Mouse (Mus musculus) embryonic fibroblast, embryonic 13.5 days (primary cell): Measurements from ENCODE around the gene Akap9. TPM values are rescaled to one million over a fixed set of nuclear protein-coding genes. Genes with fewer than 3 reads are reported as not detected.

Experiments used
- H3K27ac ChIP-seq: 2 replicates; pipeline ENCODE4 v1.5.1; 2012; ENCODE audit warnings: low read length, control low read depth, inconsistent platforms; ENCODE audit not compliant: insufficient read depth
- H3K4me1 ChIP-seq: 2 replicates; pipeline ENCODE4 v1.6.1; 2011; ENCODE audit warnings: low read length; ENCODE audit not compliant: control insufficient read depth, insufficient read depth
- H3K4me3 ChIP-seq: 2 replicates; pipeline ENCODE4 v1.5.1; 2011; ENCODE audit warnings: mild to moderate bottlenecking, control low read depth, low read length; ENCODE audit not compliant: insufficient read depth
- CTCF ChIP-seq: IDR thresholded peaks from 2 replicates; pipeline ENCODE4 v1.5.1; 2011; ENCODE audit warnings: mild to moderate bottlenecking, control low read depth, low read length, moderate library complexity, borderline replicate concordance; ENCODE audit not compliant: insufficient read depth
- POLR2A ChIP-seq: IDR thresholded peaks from 2 replicates; pipeline ENCODE4 v1.6.1; 2011; ENCODE audit warnings: low read depth, mild to moderate bottlenecking, control low read depth, low read length, moderate library complexity
- polyA plus RNA-seq: library from polyadenylated mRNA; stranded (reverse); fragments of >200 nt; gene quantifications from 2 replicates; pipeline ENCODE4 v1.2.4, GENCODE M21; 2011; ENCODE audit warnings: low read depth; ENCODE audit not compliant: missing spikeins, insufficient read length

The Akap9 gene
- polyA plus RNA-seq, 1 experiment, result 31.1 TPM

DNA sequence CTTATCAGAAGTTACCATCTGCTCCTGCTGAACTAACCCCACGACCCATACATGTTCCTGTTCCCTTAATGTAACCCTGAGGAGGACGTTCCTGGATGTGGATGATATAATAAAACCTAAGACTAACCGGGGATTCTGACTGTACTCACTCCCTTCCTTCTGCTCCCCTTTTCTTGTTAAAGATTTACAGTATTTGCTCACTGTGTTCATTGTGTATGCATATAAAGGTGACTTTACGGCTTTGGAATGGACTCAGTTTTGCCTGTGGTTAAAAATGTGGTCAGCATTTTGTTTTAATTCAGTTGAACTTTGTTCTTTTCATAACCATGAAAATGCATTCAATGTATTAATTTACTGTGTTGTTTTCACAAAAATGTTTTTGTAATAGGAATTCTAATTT, 104.0 kb downstream of the Akap9 start:
- TF ChIP-seq POLR2A (no peak), CTCF (no peak)
- Histone ChIP-seq H3K27ac (no peak overlapping the region), H3K4me1 (peaks cover 8% of the 10 kb centered on the region; the same call in 1 of the 2 replicates), H3K4me3 (no peak overlapping the region)

DNA sequence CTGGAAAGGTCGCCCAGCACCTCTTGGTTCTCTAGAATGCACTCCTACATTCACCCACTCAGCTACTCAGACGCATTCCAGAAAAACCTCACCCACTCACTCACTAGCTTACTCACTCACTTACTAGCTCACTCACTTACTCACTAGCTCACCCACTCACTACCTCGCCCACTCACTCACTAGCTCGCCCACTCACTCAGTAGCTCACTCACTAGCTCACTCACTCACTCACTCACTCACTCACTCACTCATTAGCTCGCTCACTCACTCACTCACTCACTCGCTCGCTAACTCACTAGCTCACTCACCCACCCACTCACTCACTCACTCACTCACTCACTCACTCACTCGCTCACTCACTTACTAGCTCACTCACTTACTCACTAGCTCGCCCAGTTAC, 108.8 kb downstream of the Akap9 start:
- Histone ChIP-seq H3K4me1 (no peaks in the 10 kb centered on the region), H3K4me3 (no peak overlapping the region), H3K27ac (no peak overlapping the region)
- TF ChIP-seq CTCF (no peak), POLR2A (no peak)

DNA sequence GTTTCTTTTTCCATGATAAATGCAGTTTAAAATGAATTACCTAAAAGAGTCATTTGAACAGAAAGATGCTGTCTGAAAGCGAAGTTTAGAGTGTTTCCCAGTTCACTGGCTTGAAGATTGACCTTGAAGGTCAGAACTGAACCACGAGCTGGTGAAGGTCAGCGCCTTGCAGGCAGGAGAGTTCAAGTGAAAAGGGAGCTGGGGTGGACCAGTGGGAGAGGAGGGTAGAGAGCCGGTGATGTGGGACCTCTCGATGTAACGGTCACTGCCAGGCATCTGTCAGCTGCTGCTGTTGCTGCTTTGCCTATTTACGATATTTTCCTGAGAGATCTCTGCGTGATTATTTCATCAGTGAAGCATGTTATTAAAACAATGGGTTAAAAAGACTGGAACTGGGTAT, 111.5 kb downstream of the Akap9 start:
- Histone ChIP-seq H3K27ac (no peak overlapping the region), H3K4me1 (no peaks in the 10 kb centered on the region), H3K4me3 (no peak overlapping the region)
- TF ChIP-seq CTCF, result no peak
- no peak for TF ChIP-seq POLR2A

DNA sequence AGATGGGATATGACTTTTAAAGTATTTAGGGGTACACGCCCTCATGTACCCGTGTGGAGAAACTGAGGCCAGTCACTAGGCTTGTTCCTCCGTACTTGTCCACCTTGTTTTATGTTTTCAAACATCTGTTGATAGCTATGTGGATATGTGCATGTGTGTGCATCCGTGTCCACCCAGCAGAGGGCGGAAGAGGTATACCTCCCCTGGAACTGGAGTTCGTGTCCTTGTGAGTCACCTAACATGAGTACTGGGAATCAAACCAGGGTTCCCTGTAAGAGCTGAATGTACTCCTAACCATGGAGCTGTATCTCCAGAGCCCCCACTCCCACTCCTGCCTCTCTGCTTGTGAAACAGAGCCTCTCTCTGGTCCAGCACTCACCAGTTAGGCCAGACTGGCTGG, 112.5 kb downstream of the Akap9 start:
- Histone ChIP-seq H3K4me1 (no peaks in the 10 kb centered on the region), H3K27ac (no peak overlapping the region), H3K4me3 (no peak overlapping the region)
- no peak; the same call in 1 of the 2 replicates for TF ChIP-seq CTCF
- TF ChIP-seq POLR2A, result no peak

DNA sequence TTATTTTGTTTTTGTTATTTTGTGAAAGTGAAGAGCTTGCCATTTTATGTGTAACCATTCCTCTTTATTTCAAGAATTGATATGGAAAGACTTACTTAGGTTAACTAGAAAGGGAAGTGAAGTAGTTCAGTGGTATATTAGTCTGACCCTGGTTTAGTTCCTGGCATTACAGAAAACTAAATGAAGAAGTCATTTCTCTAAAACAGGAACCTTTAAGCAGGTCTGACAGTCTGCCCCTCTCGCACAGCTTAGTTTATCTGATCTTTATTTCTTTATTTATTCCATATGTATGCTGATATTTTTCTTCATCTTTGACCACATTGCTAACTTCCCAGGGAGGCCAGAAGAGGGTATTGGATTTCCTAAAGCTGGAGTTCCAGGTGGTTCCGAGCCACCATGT, 113.1 kb downstream of the Akap9 start:
- no peak for TF ChIP-seq POLR2A
- TF ChIP-seq CTCF, result no peak
- Histone ChIP-seq H3K4me3 (no peak overlapping the region), H3K27ac (no peak overlapping the region), H3K4me1 (no peaks in the 10 kb centered on the region)

DNA sequence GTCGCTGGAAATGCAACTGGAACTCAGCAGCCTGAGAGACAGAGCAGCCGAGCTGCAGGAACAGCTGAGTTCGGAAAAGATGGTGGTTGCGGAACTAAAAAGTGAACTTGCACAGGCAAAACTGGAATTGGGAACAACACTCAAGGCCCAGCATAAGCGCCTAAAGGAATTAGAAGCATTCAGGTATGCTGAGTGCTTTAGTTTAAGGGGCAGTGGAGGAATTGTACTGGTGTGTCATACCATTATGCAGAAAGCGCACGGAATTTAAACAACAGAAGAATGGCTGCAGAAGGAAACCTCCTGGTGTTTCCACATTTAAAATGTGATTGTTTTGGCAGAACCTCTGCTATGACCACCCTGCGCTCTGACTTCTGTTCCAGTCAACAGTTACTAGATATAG, 132.5 kb downstream of the Akap9 start:
- no peak overlapping the region for H3K27ac ChIP-seq
- H3K4me1 ChIP-seq, result no peaks in the 10 kb centered on the region
- TF ChIP-seq CTCF, result no peak
- no peak for TF ChIP-seq POLR2A
- no peak overlapping the region for H3K4me3 ChIP-seq

DNA sequence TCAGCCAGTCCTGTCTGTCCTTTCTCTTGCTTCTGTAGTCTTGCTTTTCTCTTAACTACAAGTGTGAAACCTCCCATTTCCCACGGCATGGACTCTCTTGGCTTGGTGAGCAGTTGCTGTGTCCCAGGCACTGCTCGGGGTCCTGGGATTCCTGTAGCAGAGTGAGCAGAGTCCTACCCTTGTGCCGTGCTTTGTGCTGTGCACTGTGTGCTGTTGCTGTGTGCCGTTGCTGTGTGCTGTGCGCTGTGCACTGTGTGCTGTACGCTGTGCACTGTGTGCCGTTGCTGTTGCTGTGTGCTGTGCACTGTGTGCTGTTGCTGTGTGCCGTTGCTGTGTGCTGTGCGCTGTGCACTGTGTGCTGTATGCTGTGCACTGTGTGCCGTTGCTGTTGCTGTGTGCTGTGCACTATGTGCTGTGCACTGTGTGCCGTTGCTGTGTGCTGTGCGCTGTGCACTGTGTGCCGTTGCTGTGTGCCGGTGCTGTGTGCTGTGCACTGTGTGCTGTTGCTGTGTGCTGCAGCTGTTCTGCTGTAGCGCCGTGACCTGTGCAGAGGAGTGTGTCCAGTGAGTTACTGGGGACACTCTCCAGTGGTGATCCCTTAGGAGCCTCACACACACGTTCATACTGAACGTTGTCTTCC, 138.7 kb downstream of the Akap9 start:
- no peaks in the 10 kb centered on the region for H3K4me1 ChIP-seq
- no peak overlapping the region for H3K27ac ChIP-seq
- H3K4me3 ChIP-seq, result no peak overlapping the region
- TF ChIP-seq CTCF (no peak), POLR2A (no peak)

DNA sequence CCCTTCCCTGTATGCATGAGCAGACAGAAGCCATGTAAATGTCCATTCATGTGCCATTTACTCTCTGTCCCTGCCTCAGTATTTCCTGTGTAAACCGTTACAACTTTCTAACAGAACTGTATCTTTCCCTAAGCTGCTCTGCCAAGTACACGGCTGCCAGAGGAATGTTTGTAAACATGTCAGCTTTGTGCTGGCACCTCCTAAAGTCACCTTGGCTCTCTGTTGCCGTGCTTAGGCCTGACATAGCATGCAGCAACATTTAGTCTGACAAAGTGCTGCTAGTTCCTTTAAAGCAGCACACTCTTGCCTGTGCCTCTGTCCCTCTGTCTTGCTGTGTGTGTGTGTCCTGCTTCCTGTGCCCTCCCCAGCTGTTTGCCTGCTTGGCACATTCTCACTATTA, 139.3 kb downstream of the Akap9 start:
- H3K4me1 ChIP-seq, result no peaks in the 10 kb centered on the region
- H3K27ac ChIP-seq, result no peak overlapping the region
- TF ChIP-seq CTCF (no peak), POLR2A (no peak)
- H3K4me3 ChIP-seq, result no peak overlapping the region

DNA sequence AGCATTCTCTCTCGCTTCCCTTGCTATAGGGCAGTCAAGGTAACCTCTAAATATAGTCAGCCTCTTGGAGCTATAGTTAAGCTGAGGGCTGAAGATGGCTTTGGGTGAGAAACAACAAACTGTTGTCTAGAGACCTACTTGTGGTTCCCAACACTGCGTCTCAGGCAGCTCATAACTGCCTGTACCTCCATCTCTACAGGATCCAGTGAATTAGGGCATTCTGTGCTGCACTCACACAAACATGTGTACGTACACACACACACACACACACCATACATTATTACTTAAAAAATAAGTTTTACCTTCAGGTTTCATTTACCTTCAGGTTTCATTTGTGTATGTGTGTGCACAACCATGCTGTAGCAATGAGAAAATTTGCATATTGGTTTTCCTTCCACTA, 151.2 kb downstream of the Akap9 start:
- no peak overlapping the region for H3K27ac ChIP-seq
- no peak overlapping the region for H3K4me3 ChIP-seq
- TF ChIP-seq CTCF (no peak), POLR2A (no peak)
- H3K4me1 ChIP-seq, result no peaks in the 10 kb centered on the region

DNA sequence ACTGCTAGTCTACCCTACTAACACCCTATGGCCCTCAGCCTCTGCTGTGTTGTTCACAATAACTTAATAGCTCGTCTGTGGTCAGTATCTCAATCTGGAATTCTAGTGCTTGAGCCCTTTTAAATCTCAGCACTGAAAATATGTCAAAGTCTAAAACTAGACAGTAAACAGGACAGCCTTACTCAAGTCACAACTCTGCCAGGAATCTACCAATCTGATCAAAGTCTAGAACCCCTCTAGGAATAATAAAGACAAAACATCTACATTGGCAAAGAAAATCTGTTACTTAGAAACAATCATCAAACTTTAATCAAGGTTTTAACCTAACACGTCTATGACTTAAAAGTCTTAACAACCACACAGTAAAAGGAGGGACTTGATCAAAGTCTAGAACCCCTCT, 153.0 kb downstream of the Akap9 start:
- H3K4me1 ChIP-seq, result no peaks in the 10 kb centered on the region
- H3K27ac ChIP-seq, result no peak overlapping the region
- H3K4me3 ChIP-seq, result no peak overlapping the region
- no peak for TF ChIP-seq CTCF
- no peak for TF ChIP-seq POLR2A
